Mouse (Mus musculus): ENCODE measurements around the gene Cyp27b1. TPM values are rescaled to one million over a fixed set of nuclear protein-coding genes. Genes with fewer than 3 reads are reported as not detected.

Gene Cyp27b1
- total RNA-seq, 2 experiments from 2014 or later: 0.26 to 0.76 TPM

- DNase-seq: no peak
These were observed 37.6 kb downstream of the Cyp27b1 start for GRCm38 (mm10) chr10:127085633-127086032.

GRCm38 (mm10) chr10:127090560-127091411, 42.7 kb downstream of the Cyp27b1 start:
- DNase-seq: peak; percentile 71 to 81

GRCm38 (mm10) chr10:127091507-127092396, 43.7 kb downstream of the Cyp27b1 start:
- peak; percentile 70 to 77 for DNase-seq

GRCm38 (mm10) chr10:127092742-127093141, 44.7 kb downstream of the Cyp27b1 start:
- DNase-seq: no peak

- DNase-seq: no peak
These were observed 46.3 kb downstream of the Cyp27b1 start for GRCm38 (mm10) chr10:127094382-127094802.

- DNase-seq: no peak
These were observed 50.5 kb downstream of the Cyp27b1 start for GRCm38 (mm10) chr10:127098514-127098913.

- DNase-seq: no peak
These were observed 51.1 kb downstream of the Cyp27b1 start for GRCm38 (mm10) chr10:127099191-127099590.

GRCm38 (mm10) chr10:127099868-127100267, 51.8 kb downstream of the Cyp27b1 start:
- no peak for DNase-seq

- DNase-seq: no peak
These were observed 52.4 kb downstream of the Cyp27b1 start for GRCm38 (mm10) chr10:127100414-127100813.

GRCm38 (mm10) chr10:127101151-127101550, 53.1 kb downstream of the Cyp27b1 start:
- no peak for DNase-seq

Small RNA genes within 50 kb of the gene (microRNA-seq; reads per million reads assigned to microRNA genes)
- gene Mir546: 1.00 reads per million

Other genes starting within 250 kb of the Cyp27b1 start
- gene Atp23, start 146.9 kb upstream of the Cyp27b1 start, total RNA-seq (2021): 1 to 10 TPM; 5.1 to 9.3 TPM
- gene Ctdsp2, start 69.5 kb upstream of the Cyp27b1 start, total RNA-seq (2021): 100 to 1,000 TPM; 102 to 158 TPM
- 1 to 10 TPM; 2.7 to 4.5 TPM for gene Avil, start 47.5 kb upstream of the Cyp27b1 start, total RNA-seq (2021)
- 10 to 100 TPM; 64.4 to 71.3 TPM for gene Tsfm, start 17.4 kb upstream of the Cyp27b1 start, total RNA-seq (2021)
- 10 to 100 TPM; 20.1 to 21.4 TPM for gene Mettl1, start 6.8 kb upstream of the Cyp27b1 start, total RNA-seq (2021)
- gene Eef1akmt3, start 6.7 kb upstream of the Cyp27b1 start, total RNA-seq (2021): under 1 TPM; 0.30 to 0.53 TPM
- 1 to 10 TPM; 9.3 to 9.7 TPM for gene March9, start 11.9 kb downstream of the Cyp27b1 start, total RNA-seq (2021)
- 100 to 1,000 TPM; 213 to 225 TPM for gene Cdk4, start 15.3 kb downstream of the Cyp27b1 start, total RNA-seq (2021)
- gene Tspan31, start 22.0 kb downstream of the Cyp27b1 start, total RNA-seq (2021): 100 to 1,000 TPM; 106 to 118 TPM
- gene Agap2, start 27.0 kb downstream of the Cyp27b1 start, total RNA-seq (2021): 1 to 10 TPM; 2.2 to 3.4 TPM
- 100 to 1,000 TPM; 120 to 138 TPM for gene Os9, start 72.9 kb downstream of the Cyp27b1 start, total RNA-seq (2021)
- 1 to 10 TPM; 6.3 to 6.8 TPM for gene B4galnt1, start 117.0 kb downstream of the Cyp27b1 start, total RNA-seq (2021)
- gene Slc26a10, start 132.4 kb downstream of the Cyp27b1 start, total RNA-seq (2021): 1 to 10 TPM in 1 of 2 experiments, under 1 TPM in 1; 0.89 to 1.1 TPM
- gene Arhgef25, start 141.8 kb downstream of the Cyp27b1 start, total RNA-seq (2021): 10 to 100 TPM; 19.0 to 21.6 TPM
- gene Dtx3, start 147.5 kb downstream of the Cyp27b1 start, total RNA-seq (2021): 10 to 100 TPM; 52.4 to 71.7 TPM
- 10 to 100 TPM; 39.2 to 48.1 TPM for gene Pip4k2c, start 163.3 kb downstream of the Cyp27b1 start, total RNA-seq (2021)
- gene Kif5a, start 215.1 kb downstream of the Cyp27b1 start, total RNA-seq (2021): 1 to 10 TPM; 6.3 to 7.5 TPM
- 100 to 1,000 TPM; 148 to 190 TPM for gene Dctn2, start 218.1 kb downstream of the Cyp27b1 start, total RNA-seq (2021)
- 10 to 100 TPM; 42.0 to 45.2 TPM for gene Mbd6, start 240.8 kb downstream of the Cyp27b1 start, total RNA-seq (2021)